Mouse (Mus musculus) G1E-ER4 (cell line): Measurements from ENCODE around the gene H2al2a. TPM values are rescaled to one million over a fixed set of nuclear protein-coding genes. Genes with fewer than 3 reads are reported as not detected.

Source experiments
- GATA1 ChIP-seq: IDR thresholded peaks from one replicate; pipeline ENCODE4 v1.8.0; 2012; ENCODE audit warnings: low read length, inconsistent platforms
- polyA plus RNA-seq: library from polyadenylated mRNA; stranded (reverse); fragments of >175 nt; gene quantifications from 2 replicates; pipeline ENCODE4 v1.2.3, GENCODE M21; 2012

H2al2a gene
- polyA plus RNA-seq, 1 experiment, result not detected

DNA sequence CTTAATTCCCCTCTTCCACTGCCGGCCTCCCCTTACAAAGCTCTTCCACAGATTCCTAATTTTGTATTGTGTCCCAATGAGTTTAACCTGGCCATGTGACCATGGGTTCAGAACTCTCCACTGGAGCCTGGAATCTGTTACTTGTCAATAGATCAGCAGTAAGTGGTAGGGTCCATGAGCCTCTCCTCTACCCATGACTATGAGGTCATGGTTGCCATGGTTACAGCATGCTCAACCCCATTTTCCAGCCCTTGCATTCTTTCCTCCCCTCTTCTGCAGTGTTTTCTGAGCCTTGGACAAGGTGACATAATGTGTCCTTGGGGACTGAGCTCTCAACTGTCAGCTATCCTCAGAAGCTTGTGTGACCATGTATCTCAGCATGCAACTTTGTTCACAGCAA lies 37.3 kb downstream of the H2al2a start:
- TF ChIP-seq GATA1, result no peak

DNA sequence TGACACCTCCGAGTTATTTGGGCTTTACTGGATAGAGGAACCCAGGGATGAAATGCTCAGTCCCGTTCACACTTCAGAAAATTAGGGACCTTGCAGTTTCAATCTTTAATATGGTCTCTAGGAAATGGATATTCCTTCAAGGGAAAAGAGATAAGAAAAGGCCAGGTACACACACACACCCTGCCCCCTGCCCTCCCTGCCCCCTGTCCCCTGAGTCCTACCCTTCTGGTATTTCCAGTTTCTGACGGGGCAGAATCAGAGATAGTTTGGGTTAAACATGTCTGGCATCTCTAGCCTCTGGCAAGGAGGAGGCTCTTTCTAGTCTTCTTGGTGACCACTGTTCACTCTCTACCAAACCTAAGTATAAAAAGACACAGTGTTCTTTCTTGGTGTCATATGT lies 49.9 kb downstream of the H2al2a start:
- TF ChIP-seq GATA1, result no peak

Other genes with a start within 250 kb of the H2al2a start
- gene A930004D18Rik, start 40.8 kb upstream of the H2al2a start, polyA plus RNA-seq, result 0.71 and 0.76 TPM in 2 replicates
- 0.92 and 1.1 TPM in 2 replicates for gene Skida1, start 52.1 kb upstream of the H2al2a start, polyA plus RNA-seq
- gene Mllt10, start 58.3 kb upstream of the H2al2a start, polyA plus RNA-seq, result 15.7 and 25.6 TPM in 2 replicates